Mouse (Mus musculus): ENCODE measurements at regions not wholly inside any gene's neighbourhood (a gene's known extent, or its start where the extent isn't known, plus 50 kb on each side); places are given as distances from the start of the nearest gene placed in this dataset.

- no peak for TF ChIP-seq MAFK (IDR thresholded peaks at IDR 0.05; ENCODE audit: insufficient replicate concordance, low read length)
- no peak for TF ChIP-seq KAT2A (IDR thresholded peaks at IDR 0.05; ENCODE audit: insufficient replicate concordance, low read length)
Observed at GRCm38 (mm10) chr17:45934002-45934401, 98.2 kb downstream of the Vegfa start.

Measured in CH12.LX (cell line).